Mouse (Mus musculus) spleen, postnatal 4 days (tissue): ENCODE data around the gene Arl4d.
A peak's percentile ranks its signal among the peaks of the same experiment; 100 is the strongest.
"Not testable (repeated sequence)": the region's sequence is repeated elsewhere in the genome, so short reads cannot be mapped to it uniquely, and the experiment has no call there.

Source experiments
- DNase-seq, 2 experiments: peaks; one replicate each; pipeline ENCODE4 v3.0.0; 2022; ENCODE audit warnings: low spot score in 2 of 2

The Arl4d gene

GRCm38 (mm10) chr11:101645411-101646282 lies 19.7 kb upstream of the Arl4d start:
- DNase-seq, result peak; percentile 70 to 90

GRCm38 (mm10) chr11:101646283-101646794 lies 19.0 kb upstream of the Arl4d start:
- not testable (repeated sequence) for DNase-seq

GRCm38 (mm10) chr11:101647093-101647492 lies 18.2 kb upstream of the Arl4d start:
- not testable (repeated sequence) for DNase-seq

- no peak for DNase-seq
Observed at GRCm38 (mm10) chr11:101656356-101656755, 9.0 kb upstream of the Arl4d start.

GRCm38 (mm10) chr11:101657528-101657885 lies 7.8 kb upstream of the Arl4d start:
- DNase-seq, result no peak

GRCm38 (mm10) chr11:101657886-101658750 lies 7.2 kb upstream of the Arl4d start:
- DNase-seq, result peak; percentile 82 to 94

GRCm38 (mm10) chr11:101658751-101659558 lies 6.4 kb upstream of the Arl4d start:
- DNase-seq, result peak; percentile 53 to 78

GRCm38 (mm10) chr11:101661191-101661590 lies 4.2 kb upstream of the Arl4d start:
- DNase-seq, result no peak

- no peak for DNase-seq
Observed at GRCm38 (mm10) chr11:101661786-101662185, 3.6 kb upstream of the Arl4d start.

GRCm38 (mm10) chr11:101663229-101664027 lies 1.9 kb upstream of the Arl4d start:
- no peak for DNase-seq

- no peak for DNase-seq
Observed at GRCm38 (mm10) chr11:101665636-101665992, 273 bp downstream of the Arl4d start.

GRCm38 (mm10) chr11:101666626-101667345 lies 1.4 kb downstream of the Arl4d start:
- DNase-seq, result peak in 1 of 2 experiments; percentile 67

- DNase-seq, result no peak
Observed at GRCm38 (mm10) chr11:101667871-101668532, 2.7 kb downstream of the Arl4d start.

- DNase-seq, result no peak
Observed at GRCm38 (mm10) chr11:101668546-101669261, 3.4 kb downstream of the Arl4d start.

- DNase-seq, result no peak
Observed at GRCm38 (mm10) chr11:101670334-101670733, 5.0 kb downstream of the Arl4d start.

- DNase-seq, result no peak
Observed at GRCm38 (mm10) chr11:101671255-101671654, 5.9 kb downstream of the Arl4d start.

GRCm38 (mm10) chr11:101673010-101673642 lies 7.8 kb downstream of the Arl4d start:
- DNase-seq, result no peak

GRCm38 (mm10) chr11:101674106-101674505 lies 8.8 kb downstream of the Arl4d start:
- no peak for DNase-seq
